Mouse (Mus musculus): ENCODE measurements around the gene Zdhhc4.

Zdhhc4 gene

GRCm38 (mm10) chr5:143272108-143272507, 56.9 kb downstream of the Zdhhc4 start:
- no peak for DNase-seq

DNA sequence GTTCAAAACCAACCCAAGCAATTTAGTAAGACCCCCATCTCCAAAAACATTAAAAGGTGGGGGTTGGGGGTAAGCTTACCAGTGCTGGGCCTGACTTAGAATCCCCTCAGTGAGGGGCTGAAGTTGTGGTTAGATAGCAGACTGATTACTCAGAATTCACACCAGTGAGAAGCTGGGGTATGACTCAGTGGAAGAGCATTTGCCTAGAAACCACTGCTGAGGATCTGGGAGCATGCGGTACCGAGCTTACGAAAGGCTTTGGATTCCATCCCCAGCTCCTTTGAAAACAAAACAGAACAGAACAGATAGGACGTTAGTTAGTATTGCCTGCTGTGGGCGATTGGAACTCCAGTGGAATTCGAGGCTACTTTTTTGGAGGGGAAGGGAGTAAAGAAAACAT, 57.4 kb downstream of the Zdhhc4 start:
- no peak for DNase-seq

- DNase-seq, result no peak
Observed at GRCm38 (mm10) chr5:143270151-143270519, 58.9 kb downstream of the Zdhhc4 start.

- DNase-seq, result peak; percentile 75
Observed at GRCm38 (mm10) chr5:143269363-143270150, 59.5 kb downstream of the Zdhhc4 start, which contains the start of gene Zfp316. Gene Zfp316 (minus strand): TSS chr5:143270022.

DNA sequence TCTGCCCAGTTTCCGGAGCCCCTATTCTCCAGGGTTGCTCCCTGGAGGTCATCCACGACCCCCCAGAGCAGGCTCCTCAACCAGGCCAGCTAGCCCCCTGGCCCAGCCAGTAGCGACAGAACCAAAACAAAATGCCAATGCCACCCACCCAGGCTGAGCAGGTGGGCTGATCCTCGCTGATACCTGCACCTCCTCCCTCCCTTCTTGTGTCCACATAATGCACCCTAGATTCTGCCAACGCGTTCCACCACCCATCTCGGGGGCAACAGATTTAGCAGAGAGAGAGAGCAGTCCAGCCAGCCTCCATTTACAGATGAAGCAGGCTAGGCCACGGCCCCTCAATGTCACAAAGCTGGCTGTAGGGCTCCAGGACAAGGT, 60.1 kb downstream of the Zdhhc4 start:
- no peak for DNase-seq

DNA sequence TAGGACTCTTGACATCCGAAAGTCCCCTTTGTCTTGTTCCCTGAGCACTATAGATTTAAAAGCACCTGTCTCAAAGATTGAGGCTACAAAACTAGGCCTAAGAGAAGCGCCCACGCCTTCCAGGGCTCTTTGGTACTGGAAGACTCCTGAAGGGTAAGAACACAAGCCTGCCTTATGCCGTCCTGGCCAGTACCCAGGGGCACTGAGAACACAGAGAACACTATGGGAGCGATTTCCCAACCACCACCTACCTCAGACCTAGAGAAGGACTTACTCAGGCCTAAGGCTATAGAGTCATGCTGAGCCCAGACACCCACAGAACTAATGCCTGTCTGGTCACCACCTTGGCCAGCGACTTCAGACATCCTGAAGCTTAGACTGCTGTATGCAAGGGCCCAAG, 62.3 kb downstream of the Zdhhc4 start:
- no peak for DNase-seq

Data from cerebellum, adult 11 months (tissue).